Mouse (Mus musculus) midbrain, embryonic 11.5 days (tissue): ENCODE data around the gene Il1r2. TPM values are rescaled to one million over a fixed set of nuclear protein-coding genes. Genes with fewer than 3 reads are reported as not detected.
A peak's percentile ranks its signal among the peaks of the same experiment; 100 is the strongest.

Experiments
- ATAC-seq: fragments of 200-750 bp; cut with Nextera tagmentation; 2 replicates; pipeline ENCODE4 v1.8.0; 2017; ENCODE audit warnings: moderate TSS enrichment, moderate library complexity; ENCODE audit not compliant: low FRiP score
- DNase-seq: peaks from one replicate; pipeline ENCODE4 v3.0.0; 2015; ENCODE audit warnings: low spot score; ENCODE audit errors: missing footprints
- H3K27ac ChIP-seq: fragments of 300-500 bp; sonication (generic); 2 replicates; pipeline ENCODE4 v1.5.1; 2014; ENCODE audit warnings: low read depth, low read length
- H3K27me3 ChIP-seq: fragments of 300-500 bp; sonication (generic); 2 replicates; pipeline ENCODE4 v1.6.1; 2014; ENCODE audit warnings: mild to moderate bottlenecking, low read length, moderate library complexity, mixed read lengths; ENCODE audit not compliant: control insufficient read depth, insufficient read depth
- H3K36me3 ChIP-seq: fragments of 300-500 bp; sonication (generic); 2 replicates; pipeline ENCODE4 v1.6.1; 2014; ENCODE audit warnings: mild to moderate bottlenecking, low read length, moderate library complexity, mixed read lengths; ENCODE audit not compliant: control insufficient read depth, insufficient read depth
- H3K4me1 ChIP-seq: fragments of 300-500 bp; sonication (generic); 2 replicates; pipeline ENCODE4 v1.6.1; 2014; ENCODE audit warnings: low read length; ENCODE audit not compliant: control insufficient read depth, insufficient read depth
- H3K4me2 ChIP-seq: fragments of 300-500 bp; sonication (generic); 2 replicates; pipeline ENCODE4 v1.6.1; 2014; ENCODE audit warnings: mild to moderate bottlenecking, moderate library complexity
- H3K4me3 ChIP-seq: fragments of 300-500 bp; sonication (generic); 2 replicates; pipeline ENCODE4 v1.5.1; 2014; ENCODE audit warnings: low read depth, low read length
- H3K9ac ChIP-seq: fragments of 300-500 bp; sonication (generic); 2 replicates; pipeline ENCODE4 v1.6.1; 2014; ENCODE audit warnings: low read length
- H3K9me3 ChIP-seq: fragments of 300-500 bp; sonication (generic); 2 replicates; pipeline ENCODE4 v1.6.1; 2016; ENCODE audit warnings: low read length; ENCODE audit not compliant: control insufficient read depth
- WGBS: fragments of 180-500 bp; shearing (Covaris S2); extraction: QIAGEN DNeasy Blood & Tissue Kit; methylation state at CpG from one replicate; pipeline ENCODE4 v1.1.7; 2014; 5-methylcytosine and 5-hydroxymethylcytosine counted together
- polyA plus RNA-seq: library from polyadenylated mRNA; unstranded; fragments of >200 nt; fragmentation: Nextera tagmentation; extraction: Ambion mirVana; gene quantifications from 2 replicates; pipeline ENCODE4 v1.2.1, GENCODE M21; 2014

The Il1r2 gene
- polyA plus RNA-seq, 1 experiment from 2014 or later: 0.27 TPM

- H3K36me3 ChIP-seq: no peaks in the 10 kb centered on the region
- no peak overlapping the region for H3K4me3 ChIP-seq
- 74% methylated on average over 7 of the region's 7 CpGs for WGBS
- no peaks in the 10 kb centered on the region for H3K27me3 ChIP-seq
- H3K9ac ChIP-seq: no peak overlapping the region
- H3K4me2 ChIP-seq: no peak overlapping the region
- ATAC-seq (no peak), DNase-seq (peak; percentile 56)
- H3K4me1 ChIP-seq: no peaks in the 10 kb centered on the region
- no peaks in the 10 kb centered on the region for H3K9me3 ChIP-seq
- no peak overlapping the region for H3K27ac ChIP-seq
These were observed 18.8 kb upstream of the Il1r2 start for GRCm38 (mm10) chr1:40055051-40055450.

GRCm38 (mm10) chr1:40055963-40056362 is 17.9 kb upstream of the Il1r2 start:
- Histone ChIP-seq H3K36me3 (no peaks in the 10 kb centered on the region), H3K9me3 (no peaks in the 10 kb centered on the region), H3K27me3 (no peaks in the 10 kb centered on the region), H3K4me1 (no peaks in the 10 kb centered on the region), H3K4me2 (no peak overlapping the region), H3K27ac (no peak overlapping the region), H3K4me3 (no peak overlapping the region), H3K9ac (no peak overlapping the region)
- ATAC-seq (no peak), DNase-seq (peak; percentile 19)
- WGBS: 86% methylated on average over 5 of the region's 5 CpGs

GRCm38 (mm10) chr1:40057351-40057750 is 16.5 kb upstream of the Il1r2 start:
- Histone ChIP-seq H3K4me3 (no peak overlapping the region), H3K9me3 (no peaks in the 10 kb centered on the region), H3K27ac (no peak overlapping the region), H3K27me3 (no peaks in the 10 kb centered on the region), H3K9ac (no peak overlapping the region), H3K4me2 (no peak overlapping the region), H3K4me1 (no peaks in the 10 kb centered on the region), H3K36me3 (no peaks in the 10 kb centered on the region)
- ATAC-seq (no peak), DNase-seq (no peak)
- 87% methylated on average over 5 of the region's 5 CpGs for WGBS

DNA sequence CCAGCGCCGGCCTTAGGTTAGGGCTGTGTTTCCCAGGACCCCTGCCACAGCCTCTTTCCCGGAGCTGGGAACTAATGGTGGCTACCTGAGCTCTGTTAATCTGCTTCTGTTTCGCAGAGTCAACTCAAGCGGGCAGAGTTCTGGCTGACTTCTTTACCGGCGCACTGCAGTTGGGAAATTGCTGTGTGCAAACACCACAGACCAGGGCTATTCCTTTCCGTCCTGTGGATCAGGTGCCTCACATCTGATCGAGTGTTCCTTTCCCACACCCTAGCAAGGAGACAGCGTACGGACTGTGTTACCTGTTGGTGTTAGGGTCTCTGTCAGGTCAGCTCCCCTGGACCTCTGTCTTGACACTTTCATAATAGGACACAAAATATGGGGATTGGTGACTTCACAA is 15.9 kb upstream of the Il1r2 start:
- Histone ChIP-seq H3K4me1 (no peaks in the 10 kb centered on the region), H3K27me3 (no peaks in the 10 kb centered on the region), H3K27ac (no peak overlapping the region), H3K36me3 (no peaks in the 10 kb centered on the region), H3K4me3 (no peak overlapping the region), H3K4me2 (no peak overlapping the region), H3K9ac (no peak overlapping the region), H3K9me3 (no peaks in the 10 kb centered on the region)
- DNase-seq (peak; percentile 74), ATAC-seq (no peak)
- WGBS: 62% methylated on average over 11 of the region's 11 CpGs

DNA sequence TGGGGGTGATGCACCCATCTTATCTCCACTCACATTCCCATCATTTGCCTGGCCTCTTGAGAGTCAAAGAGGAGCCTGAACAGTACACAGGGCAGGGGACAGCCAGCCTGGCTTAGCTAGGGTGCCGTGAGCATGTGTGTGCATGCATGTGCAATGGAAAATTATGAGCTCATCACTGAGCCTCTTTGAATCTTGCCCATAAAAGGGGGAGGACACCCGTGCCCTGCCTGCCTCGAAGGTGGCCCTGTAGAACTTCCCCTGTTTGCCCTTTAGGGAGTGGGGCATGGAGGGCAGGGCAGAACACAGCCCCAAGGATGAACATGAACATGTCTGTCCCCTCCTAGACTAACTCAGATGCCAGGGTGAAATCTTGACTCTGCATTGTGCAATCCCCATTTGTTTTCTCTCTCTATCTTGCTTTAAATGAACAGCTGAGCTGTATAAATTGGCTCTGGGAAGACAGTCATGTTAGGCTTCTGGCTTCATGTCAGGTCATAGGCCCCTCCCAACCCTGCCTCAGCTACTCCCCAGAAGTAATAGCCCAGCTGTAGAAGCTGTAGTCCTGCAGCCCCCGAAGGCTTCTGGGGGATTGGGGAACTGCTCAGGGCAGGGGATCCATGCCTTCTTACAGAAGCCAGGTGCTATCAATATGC is 14.6 kb upstream of the Il1r2 start:
- Histone ChIP-seq H3K27ac (no peak overlapping the region), H3K4me1 (0 out of 2 replicates have a peak, but pooled peaks cover 2% of the 10 kb centered on the region), H3K27me3 (no peaks in the 10 kb centered on the region), H3K9ac (no peak overlapping the region), H3K4me2 (no peak overlapping the region), H3K4me3 (no peak overlapping the region), H3K9me3 (no peaks in the 10 kb centered on the region), H3K36me3 (no peaks in the 10 kb centered on the region)
- peak; percentile 33 for DNase-seq
- WGBS: 84% methylated on average over 4 of the region's 4 CpGs
- no peak for ATAC-seq

GRCm38 (mm10) chr1:40061359-40061758 is 12.5 kb upstream of the Il1r2 start:
- ATAC-seq (no peak), DNase-seq (peak; percentile 49)
- Histone ChIP-seq H3K9me3 (no peaks in the 10 kb centered on the region), H3K9ac (no peak overlapping the region), H3K27me3 (no peaks in the 10 kb centered on the region), H3K36me3 (no peaks in the 10 kb centered on the region), H3K4me2 (no peak overlapping the region), H3K27ac (no peak overlapping the region), H3K4me3 (no peak overlapping the region), H3K4me1 (0 out of 2 replicates have a peak, but pooled peaks cover 2% of the 10 kb centered on the region)
- WGBS: 83% methylated on average over 9 of the region's 9 CpGs

DNA sequence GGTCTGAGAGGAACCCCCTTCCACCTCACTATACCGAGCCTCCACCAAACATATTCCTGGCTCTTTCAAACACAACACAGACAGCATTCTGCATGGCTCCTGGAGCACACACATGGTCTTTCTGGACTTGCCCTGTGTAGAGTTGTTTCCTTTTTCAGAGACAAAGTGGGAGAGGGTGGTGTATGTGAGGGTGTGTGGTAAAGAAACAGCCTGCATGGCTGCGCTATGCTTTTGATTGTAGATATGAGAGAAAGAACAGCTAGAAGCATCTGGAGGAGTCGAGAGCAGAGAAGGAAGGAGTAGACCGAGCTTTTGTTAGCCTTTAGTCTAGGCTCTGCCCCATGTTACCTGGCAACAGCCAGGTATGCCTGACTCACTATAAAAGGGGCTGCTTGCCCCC is 10.5 kb upstream of the Il1r2 start:
- Histone ChIP-seq H3K27ac (no peak overlapping the region), H3K9me3 (no peaks in the 10 kb centered on the region), H3K4me1 (0 out of 2 replicates have a peak, but pooled peaks cover 2% of the 10 kb centered on the region), H3K27me3 (no peaks in the 10 kb centered on the region), H3K4me3 (no peak overlapping the region), H3K4me2 (no peak overlapping the region), H3K36me3 (no peaks in the 10 kb centered on the region), H3K9ac (no peak overlapping the region)
- DNase-seq (peak; percentile 79), ATAC-seq (no peak)
- WGBS: 67% methylated on average over 4 of the region's 4 CpGs

- Histone ChIP-seq H3K9me3 (no peaks in the 10 kb centered on the region), H3K36me3 (no peaks in the 10 kb centered on the region), H3K4me2 (no peak overlapping the region), H3K4me3 (no peak overlapping the region), H3K9ac (no peak overlapping the region), H3K4me1 (0 out of 2 replicates have a peak, but pooled peaks cover 2% of the 10 kb centered on the region), H3K27me3 (no peaks in the 10 kb centered on the region), H3K27ac (no peak overlapping the region)
- no peak for ATAC-seq
- no peak for DNase-seq
- 90% methylated on average over 8 of the region's 8 CpGs for WGBS
These were observed 9.4 kb upstream of the Il1r2 start for GRCm38 (mm10) chr1:40064508-40064907.

- Histone ChIP-seq H3K9ac (no peak overlapping the region), H3K27me3 (no peaks in the 10 kb centered on the region), H3K4me2 (no peak overlapping the region), H3K4me1 (0 out of 2 replicates have a peak, but pooled peaks cover 3% of the 10 kb centered on the region), H3K4me3 (no peak overlapping the region), H3K9me3 (no peaks in the 10 kb centered on the region), H3K36me3 (no peaks in the 10 kb centered on the region), H3K27ac (no peak overlapping the region)
- DNase-seq: peak; percentile 67
- 70% methylated on average over 4 of the region's 4 CpGs for WGBS
- ATAC-seq: no peak
These were observed 1.3 kb upstream of the Il1r2 start for GRCm38 (mm10) chr1:40072558-40072957.
